Mouse (Mus musculus): ENCODE measurements around the gene Hist1h4h. TPM values are rescaled to one million over a fixed set of nuclear protein-coding genes. Genes with fewer than 3 reads are reported as not detected.
A peak's percentile ranks its signal among the peaks of the same experiment; 100 is the strongest.
"Not testable (repeated sequence)": the region's sequence is repeated elsewhere in the genome, so short reads cannot be mapped to it uniquely, and the experiment has no call there.

Gene Hist1h4h
- polyA plus RNA-seq, 2 experiments, result 5.5 to 18.2 TPM

DNA sequence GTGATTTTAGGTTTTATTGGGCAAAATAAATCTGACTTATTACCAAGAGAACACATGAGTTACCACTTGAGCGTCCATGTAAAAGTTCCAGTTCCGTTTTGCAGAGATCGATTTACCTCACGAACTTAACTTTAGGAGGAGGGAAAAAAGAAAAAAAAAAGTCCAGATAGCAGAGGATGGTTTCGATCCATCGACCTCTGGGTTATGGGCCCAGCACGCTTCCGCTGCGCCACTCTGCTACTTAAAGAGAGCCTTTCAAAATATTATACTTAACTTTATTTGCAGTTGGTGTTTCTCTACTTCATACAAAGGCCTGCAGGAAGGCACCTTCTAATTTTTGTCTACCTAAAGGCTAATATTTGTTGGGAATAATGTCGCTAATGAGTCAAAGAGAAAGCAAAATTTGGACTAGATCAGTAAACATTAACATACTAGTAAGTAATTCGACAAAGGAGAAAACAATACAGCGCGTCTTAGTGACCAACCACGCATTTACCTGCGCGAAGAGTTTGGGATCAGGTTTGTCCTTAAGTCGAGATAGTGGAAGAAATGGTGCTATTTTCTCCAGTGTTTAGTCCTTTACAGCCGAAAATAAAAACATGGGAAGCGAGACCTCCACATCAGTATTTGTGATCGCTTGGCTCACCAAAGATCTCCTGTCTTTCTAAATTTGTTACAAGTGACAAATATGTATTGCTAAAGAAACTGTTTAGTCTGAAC is 509 bp upstream of the Hist1h4h start:
- under 1% methylated on average over 20 of the region's 20 CpGs for WGBS
- TF ChIP-seq POLR2A (IDR thresholded peaks at IDR 0.05; ENCODE audit: borderline replicate concordance, extremely low read depth, insufficient read depth, insufficient read length), result no peak
- H3K9me3 ChIP-seq (ENCODE audit: control insufficient read depth, low read length), result no peaks in the 10 kb centered on the region
- peaks cover 22% of the 10 kb centered on the region for H3K4me1 ChIP-seq (ENCODE audit: control insufficient read depth, insufficient read depth, low read length)
- peak overlapping the region; percentile 76 for H3K9ac ChIP-seq (ENCODE audit: low read depth, low read length, severe bottlenecking)
- H3K27ac ChIP-seq (replicated peaks; ENCODE audit: low read depth, low read length), result peak overlapping the region; percentile 99
- peak; percentile 76 for DNase-seq (ENCODE audit: low spot score)
- H3K4me2 ChIP-seq (replicated peaks; ENCODE audit: low read depth, low read length, severe bottlenecking), result peak overlapping the region; percentile 49
- peak overlapping the region; percentile 55 for H3K4me3 ChIP-seq (replicated peaks; ENCODE audit: low read length)
- peak; percentile 1; the same call in 1 of the 2 replicates for ATAC-seq (ENCODE audit: low FRiP score, low read depth)
- no peaks in the 10 kb centered on the region for H3K27me3 ChIP-seq (ENCODE audit: control insufficient read depth, insufficient read depth, low read length)
- H3K36me3 ChIP-seq (ENCODE audit: control insufficient read depth, insufficient read depth, low read length), result no peaks in the 10 kb centered on the region

DNA sequence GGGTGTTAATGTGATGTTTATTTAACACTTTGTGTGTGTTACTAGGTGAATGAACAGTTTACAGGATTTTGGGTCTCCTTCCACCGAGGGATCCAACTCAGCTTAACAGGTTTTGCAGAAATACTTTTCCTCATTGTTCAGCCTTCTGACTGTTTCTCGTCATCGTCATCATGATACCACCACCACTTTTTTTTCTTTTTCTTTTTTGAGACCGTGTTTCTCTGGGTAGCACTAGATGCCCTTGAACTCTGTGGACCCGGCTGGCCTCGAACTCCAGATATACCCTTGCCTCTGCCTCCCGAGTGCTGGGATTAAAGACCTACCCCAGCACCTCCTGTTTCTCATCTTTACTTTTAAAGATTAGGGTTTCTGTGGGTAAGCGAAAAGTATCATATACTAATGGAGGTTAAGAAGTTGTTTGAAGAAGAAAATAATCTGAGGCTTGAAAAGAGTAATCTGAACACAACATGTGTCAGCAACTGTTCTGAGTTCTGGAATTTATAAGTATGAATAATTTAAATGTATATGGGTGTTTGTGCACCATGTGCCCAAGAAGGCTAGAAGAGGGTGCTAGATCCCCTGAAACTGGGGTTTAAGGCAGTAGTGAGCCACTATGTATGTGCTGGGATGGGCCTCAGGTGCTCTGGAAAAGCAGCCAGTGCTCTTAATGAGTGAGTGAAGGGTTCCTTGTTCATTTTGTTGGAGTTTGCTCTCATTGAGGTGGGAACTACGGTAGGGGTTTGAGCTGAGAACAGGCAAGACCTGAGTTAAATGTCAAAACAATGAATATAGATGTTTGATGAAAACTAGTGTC is 1.6 kb downstream of the Hist1h4h start:
- 18% methylated on average over 9 of the region's 9 CpGs for WGBS

DNA sequence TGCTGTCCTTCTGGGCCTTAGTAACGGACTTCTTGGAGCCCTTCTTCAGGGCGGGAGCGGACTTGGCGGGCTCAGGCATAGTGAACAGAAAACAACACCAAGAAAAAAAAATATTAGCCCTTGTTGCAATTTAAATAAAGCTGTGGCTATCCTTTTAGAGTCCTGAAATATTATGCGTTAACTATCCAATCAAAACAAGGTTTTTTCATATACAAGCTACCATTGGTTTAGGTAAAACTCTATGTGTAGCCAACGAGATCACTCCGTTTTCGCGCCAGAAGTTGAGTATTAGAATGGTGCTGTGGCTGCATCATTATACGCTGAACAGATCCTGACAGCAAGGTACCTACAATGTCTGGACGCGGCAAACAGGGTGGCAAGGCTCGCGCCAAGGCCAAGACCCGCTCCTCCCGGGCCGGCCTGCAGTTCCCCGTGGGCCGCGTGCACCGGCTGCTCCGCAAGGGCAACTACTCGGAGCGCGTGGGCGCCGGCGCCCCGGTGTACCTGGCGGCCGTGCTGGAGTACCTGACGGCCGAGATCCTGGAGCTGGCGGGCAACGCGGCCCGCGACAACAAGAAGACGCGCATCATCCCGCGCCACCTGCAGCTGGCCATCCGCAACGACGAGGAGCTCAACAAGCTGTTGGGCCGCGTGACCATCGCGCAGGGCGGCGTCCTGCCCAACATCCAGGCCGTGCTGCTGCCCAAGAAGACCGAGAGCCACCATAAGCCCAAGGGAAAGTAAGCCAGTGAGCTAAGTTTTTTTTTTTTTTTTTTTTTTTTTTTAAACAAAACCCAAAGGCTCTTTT is 2.9 kb downstream of the Hist1h4h start, which contains the start of gene Hist1h2af:
Gene Hist1h2af, plus strand, starts transcription at position 347 of the 808 bp plus-strand sequence.
- 0 out of 2 replicates have a peak, but pooled peaks have one; percentile 13 for TF ChIP-seq POLR2A (IDR thresholded peaks at IDR 0.05; ENCODE audit: borderline replicate concordance, extremely low read depth, insufficient read depth, insufficient read length)
- H3K9me3 ChIP-seq (ENCODE audit: control insufficient read depth, low read length); H3K36me3 ChIP-seq (ENCODE audit: control insufficient read depth, insufficient read depth, low read length); H3K27me3 ChIP-seq (ENCODE audit: control insufficient read depth, insufficient read depth, low read length): not testable (repeated sequence)
- WGBS, result 3% methylated on average over 21 of the region's 53 CpGs
- ATAC-seq (ENCODE audit: low FRiP score, low read depth) (peak; percentile 31), DNase-seq (ENCODE audit: low spot score) (peak; percentile 93)
- peak within 1 kb of the TSS; percentile 55 for H3K4me3 ChIP-seq (replicated peaks; ENCODE audit: low read length)
- peak within 1 kb of the TSS; percentile 76 for H3K9ac ChIP-seq (ENCODE audit: low read depth, low read length, severe bottlenecking)
- peaks cover 28% of the 10 kb centered on the region for H3K4me1 ChIP-seq (ENCODE audit: control insufficient read depth, insufficient read depth, low read length)
- H3K4me2 ChIP-seq (replicated peaks; ENCODE audit: low read depth, low read length, severe bottlenecking), result peak within 1 kb of the TSS; percentile 49
- peak within 1 kb of the TSS; percentile 99 for H3K27ac ChIP-seq (replicated peaks; ENCODE audit: low read depth, low read length)

More for the DNA sequence above, 1.6 kb downstream of the Hist1h4h start:
- H3K36me3 ChIP-seq (ENCODE audit: control insufficient read depth, insufficient read depth, low read length), result no peaks in the 10 kb centered on the region
- H3K9me3 ChIP-seq (ENCODE audit: control insufficient read depth, low read length), result no peaks in the 10 kb centered on the region
- peak overlapping the region; percentile 99 for H3K27ac ChIP-seq (replicated peaks; ENCODE audit: low read depth, low read length)
- no peak for TF ChIP-seq POLR2A (IDR thresholded peaks at IDR 0.05; ENCODE audit: borderline replicate concordance, extremely low read depth, insufficient read depth, insufficient read length)
- ATAC-seq (ENCODE audit: low FRiP score, low read depth) (no peak), DNase-seq (ENCODE audit: low spot score) (no peak)
- peak overlapping the region; percentile 55 for H3K4me3 ChIP-seq (replicated peaks; ENCODE audit: low read length)
- H3K27me3 ChIP-seq (ENCODE audit: control insufficient read depth, insufficient read depth, low read length), result no peaks in the 10 kb centered on the region
- peaks cover 29% of the 10 kb centered on the region for H3K4me1 ChIP-seq (ENCODE audit: control insufficient read depth, insufficient read depth, low read length)
- peak overlapping the region; percentile 76 for H3K9ac ChIP-seq (ENCODE audit: low read depth, low read length, severe bottlenecking)
- peak overlapping the region; percentile 49 for H3K4me2 ChIP-seq (replicated peaks; ENCODE audit: low read depth, low read length, severe bottlenecking)

DNA sequence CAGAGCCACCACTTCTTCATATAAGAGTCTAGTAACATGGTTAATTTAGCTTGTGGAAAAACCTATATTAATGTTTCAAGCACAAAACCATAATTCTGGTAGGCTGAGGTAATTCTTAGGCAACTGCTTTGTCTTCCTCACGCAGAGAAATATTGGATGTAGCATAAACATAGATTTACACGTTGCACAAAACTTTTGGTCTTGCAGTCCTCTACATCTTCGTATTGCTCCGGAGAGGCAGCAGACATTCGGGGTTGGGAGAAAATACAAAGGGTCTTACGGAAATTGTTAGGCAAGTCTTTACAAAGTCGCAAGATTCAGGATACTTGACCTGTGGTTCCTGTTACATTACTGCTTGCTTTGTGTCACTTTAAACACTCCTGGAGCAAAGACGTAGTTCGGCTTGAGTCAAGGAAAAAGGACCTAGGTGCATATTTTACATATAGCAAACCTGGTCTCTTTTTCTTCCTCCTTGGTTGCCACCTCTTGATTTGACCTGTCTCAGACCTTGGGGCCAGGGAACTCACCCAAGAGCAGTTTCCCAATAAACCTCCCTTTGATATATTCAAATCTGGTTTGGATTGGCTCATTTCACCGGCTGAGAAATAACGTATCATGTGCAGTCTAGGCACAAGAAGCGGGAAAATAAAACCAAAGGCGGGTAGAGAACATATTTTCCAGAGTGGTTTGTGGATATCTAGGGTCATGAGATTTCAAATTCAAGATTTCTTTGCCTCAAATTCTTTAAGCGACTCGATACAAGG is 3.7 kb downstream of the Hist1h4h start:
- ATAC-seq (ENCODE audit: low FRiP score, low read depth) (0 out of 2 replicates have a peak, but pooled peaks have one; percentile 5), DNase-seq (ENCODE audit: low spot score) (no peak)
- peak overlapping the region; percentile 76 for H3K9ac ChIP-seq (ENCODE audit: low read depth, low read length, severe bottlenecking)
- H3K4me2 ChIP-seq (replicated peaks; ENCODE audit: low read depth, low read length, severe bottlenecking), result peak overlapping the region; percentile 49
- H3K36me3 ChIP-seq (ENCODE audit: control insufficient read depth, insufficient read depth, low read length), result no peaks in the 10 kb centered on the region
- peak overlapping the region; percentile 55 for H3K4me3 ChIP-seq (replicated peaks; ENCODE audit: low read length)
- H3K27me3 ChIP-seq (ENCODE audit: control insufficient read depth, insufficient read depth, low read length), result no peaks in the 10 kb centered on the region
- H3K9me3 ChIP-seq (ENCODE audit: control insufficient read depth, low read length), result no peaks in the 10 kb centered on the region
- WGBS, result 1% methylated on average over 15 of the region's 15 CpGs
- H3K27ac ChIP-seq (replicated peaks; ENCODE audit: low read depth, low read length), result peak overlapping the region; percentile 92
- peaks cover 23% of the 10 kb centered on the region for H3K4me1 ChIP-seq (ENCODE audit: control insufficient read depth, insufficient read depth, low read length)
- 0 out of 2 replicates have a peak, but pooled peaks have one; percentile 29 for TF ChIP-seq POLR2A (IDR thresholded peaks at IDR 0.05; ENCODE audit: borderline replicate concordance, extremely low read depth, insufficient read depth, insufficient read length)

All from limb, embryonic 14.5 days (tissue).